Mouse (Mus musculus): ENCODE measurements at regions not wholly inside any gene's neighbourhood (a gene's known extent, or its start where the extent isn't known, plus 50 kb on each side); places are given as distances from the start of the nearest gene placed in this dataset.
A peak's percentile ranks its signal among the peaks of the same experiment; 100 is the strongest.

- no peak for ATAC-seq (ENCODE audit: low TSS enrichment)
Observed at GRCm38 (mm10) chr9:112938781-112939180, 703.0 kb upstream of the Arpp21 start.

GRCm38 (mm10) chr9:112909311-112910101 is 673.8 kb upstream of the Arpp21 start:
- ATAC-seq (ENCODE audit: low TSS enrichment): peak; percentile 86

GRCm38 (mm10) chr9:112905955-112906354 is 670.2 kb upstream of the Arpp21 start:
- ATAC-seq (ENCODE audit: low TSS enrichment): peak; percentile 79; the same call in 1 of the 2 replicates

GRCm38 (mm10) chr9:112864921-112865320 is 629.2 kb upstream of the Arpp21 start:
- peak; percentile 65; the same call in 1 of the 2 replicates for ATAC-seq (ENCODE audit: low TSS enrichment)

GRCm38 (mm10) chr9:112861136-112861535 is 625.4 kb upstream of the Arpp21 start:
- ATAC-seq (ENCODE audit: low TSS enrichment): peak; percentile 29; the same call in 1 of the 2 replicates

GRCm38 (mm10) chr9:112860307-112860893 is 624.7 kb upstream of the Arpp21 start:
- peak; percentile 51 for ATAC-seq (ENCODE audit: low TSS enrichment)

- no peak for ATAC-seq (ENCODE audit: low TSS enrichment)
Observed at GRCm38 (mm10) chr9:112841473-112841872, 605.7 kb upstream of the Arpp21 start.

- ATAC-seq (ENCODE audit: low TSS enrichment): peak; percentile 70; the same call in 1 of the 2 replicates
Observed at GRCm38 (mm10) chr9:112839071-112839793, 603.5 kb upstream of the Arpp21 start.

- no peak for ATAC-seq (ENCODE audit: low TSS enrichment)
Observed at GRCm38 (mm10) chr9:112837563-112837962, 601.8 kb upstream of the Arpp21 start.

- ATAC-seq (ENCODE audit: low TSS enrichment): 0 out of 2 replicates have a peak, but pooled peaks have one; percentile 29
Observed at GRCm38 (mm10) chr9:112834441-112835245, 598.9 kb upstream of the Arpp21 start.

GRCm38 (mm10) chr9:112831102-112831501 is 595.4 kb upstream of the Arpp21 start:
- ATAC-seq (ENCODE audit: low TSS enrichment): peak; percentile 31; the same call in 1 of the 2 replicates

- ATAC-seq (ENCODE audit: low TSS enrichment): peak; percentile 53; the same call in 1 of the 2 replicates
Observed at GRCm38 (mm10) chr9:112828602-112829001, 592.9 kb upstream of the Arpp21 start.

GRCm38 (mm10) chr9:112826592-112826991 is 590.9 kb upstream of the Arpp21 start:
- ATAC-seq (ENCODE audit: low TSS enrichment): no peak

GRCm38 (mm10) chr9:112821940-112822339 is 586.2 kb upstream of the Arpp21 start:
- peak; percentile 90 for ATAC-seq (ENCODE audit: low TSS enrichment)

- no peak for ATAC-seq (ENCODE audit: low TSS enrichment)
Observed at GRCm38 (mm10) chr9:112811946-112812345, 576.2 kb upstream of the Arpp21 start.

- ATAC-seq (ENCODE audit: low TSS enrichment): no peak
Observed at GRCm38 (mm10) chr9:112799583-112800220, 564.0 kb upstream of the Arpp21 start.

- no peak for ATAC-seq (ENCODE audit: low TSS enrichment)
Observed at GRCm38 (mm10) chr9:112793537-112793936, 557.8 kb upstream of the Arpp21 start.

GRCm38 (mm10) chr9:112771981-112772380 is 536.2 kb upstream of the Arpp21 start:
- ATAC-seq (ENCODE audit: low TSS enrichment): peak; percentile 50

- ATAC-seq (ENCODE audit: low TSS enrichment): peak; percentile 13; the same call in 1 of the 2 replicates
Observed at GRCm38 (mm10) chr9:112744616-112745015, 508.9 kb upstream of the Arpp21 start.

GRCm38 (mm10) chr9:112743871-112744590 is 508.3 kb upstream of the Arpp21 start:
- ATAC-seq (ENCODE audit: low TSS enrichment): no peak

All from frontal cortex, adult (tissue).